Mouse (Mus musculus): ENCODE results near the gene Il24. TPM values are rescaled to one million over a fixed set of nuclear protein-coding genes. Genes with fewer than 3 reads are reported as not detected.

Il24 gene
- polyA plus RNA-seq, 2 experiments, result not detected

GRCm38 (mm10) chr1:130841621-130842020 is 45.6 kb downstream of the Il24 start:
- Histone ChIP-seq H3K4me3 (replicated peaks; ENCODE audit: low read length) (no peak overlapping the region), H3K9ac (ENCODE audit: low read depth, low read length, severe bottlenecking) (no peak overlapping the region), H3K27ac (replicated peaks; ENCODE audit: low read depth, low read length) (no peak overlapping the region), H3K4me1 (ENCODE audit: control insufficient read depth, insufficient read depth, low read length) (no peaks in the 10 kb centered on the region), H3K27me3 (ENCODE audit: control insufficient read depth, insufficient read depth, low read length) (no peaks in the 10 kb centered on the region), H3K4me2 (replicated peaks; ENCODE audit: low read depth, low read length, severe bottlenecking) (no peak overlapping the region), H3K36me3 (ENCODE audit: control insufficient read depth, insufficient read depth, low read length) (no peaks in the 10 kb centered on the region), H3K9me3 (ENCODE audit: control insufficient read depth, low read length) (no peaks in the 10 kb centered on the region)
- 80% methylated on average over 7 of the region's 7 CpGs for WGBS
- ATAC-seq (ENCODE audit: low FRiP score, low read depth) (no peak), DNase-seq (ENCODE audit: low spot score) (no peak)
- TF ChIP-seq POLR2A (IDR thresholded peaks at IDR 0.05; ENCODE audit: borderline replicate concordance, extremely low read depth, insufficient read depth, insufficient read length), result no peak

DNA sequence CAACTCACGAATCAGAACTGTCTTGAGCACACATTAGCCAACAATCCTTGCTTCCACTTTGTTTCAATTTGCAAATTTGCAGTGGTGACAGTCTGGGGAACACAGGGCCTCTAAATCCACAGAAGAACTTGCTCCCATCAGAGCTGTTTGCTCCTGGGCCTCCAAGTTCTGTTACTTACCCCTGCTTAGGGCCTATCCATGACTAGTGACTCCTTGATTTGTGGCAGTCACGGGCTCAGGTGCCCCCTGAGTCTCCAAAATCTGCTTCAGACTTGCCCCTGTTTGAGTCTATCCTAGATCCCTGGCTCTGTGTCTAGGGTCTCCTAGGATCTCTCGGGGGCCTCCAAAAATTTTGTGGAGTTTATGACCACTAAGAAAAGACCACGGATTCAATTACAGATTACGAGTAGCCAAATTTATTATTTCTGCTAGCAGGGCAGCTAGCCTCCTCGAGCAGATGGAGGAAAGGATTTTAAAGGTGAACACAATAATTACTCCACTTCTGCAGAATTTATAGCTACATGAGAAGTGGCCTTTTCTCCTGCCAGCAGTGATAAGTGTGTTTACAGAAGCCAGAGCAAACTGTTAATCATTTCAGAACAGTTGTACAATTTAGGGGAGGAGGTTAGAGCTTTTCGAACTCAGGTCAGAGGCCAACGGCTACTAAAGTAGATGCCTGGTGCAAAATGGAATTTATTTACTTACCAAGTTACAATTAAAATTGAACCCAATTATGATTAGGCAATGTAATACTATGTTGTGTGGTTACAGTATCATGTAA is 46.5 kb downstream of the Il24 start:
- no peak for TF ChIP-seq POLR2A (IDR thresholded peaks at IDR 0.05; ENCODE audit: borderline replicate concordance, extremely low read depth, insufficient read depth, insufficient read length)
- WGBS, result 35% methylated on average over 8 of the region's 8 CpGs

DNA sequence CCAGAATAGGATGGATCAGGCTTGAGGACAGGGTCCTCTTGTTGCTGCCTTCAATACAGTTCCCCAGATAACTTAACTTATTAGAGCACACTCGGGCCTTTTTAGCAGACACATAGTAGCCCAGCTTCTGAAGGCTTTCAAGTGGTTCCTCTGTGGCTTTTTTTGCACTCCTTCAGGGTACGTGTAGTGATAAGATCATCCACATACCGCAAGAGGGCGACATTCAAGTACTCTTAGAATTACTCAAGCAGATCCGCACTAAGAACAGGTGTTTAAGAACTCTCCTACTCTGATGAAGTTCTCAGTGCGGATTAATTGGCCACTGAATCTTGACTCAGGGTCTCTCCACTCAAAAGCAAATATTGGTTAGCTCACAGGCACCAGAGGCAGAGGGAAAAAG is 49.0 kb downstream of the Il24 start:
- WGBS, result 56% methylated on average over 6 of the region's 6 CpGs
- H3K4me2 ChIP-seq (replicated peaks; ENCODE audit: low read depth, low read length, severe bottlenecking), result no peak overlapping the region
- no peak for ATAC-seq (ENCODE audit: low FRiP score, low read depth)
- H3K4me1 ChIP-seq (ENCODE audit: control insufficient read depth, insufficient read depth, low read length), result no peaks in the 10 kb centered on the region
- no peaks in the 10 kb centered on the region for H3K27me3 ChIP-seq (ENCODE audit: control insufficient read depth, insufficient read depth, low read length)
- no peak for DNase-seq (ENCODE audit: low spot score)
- H3K27ac ChIP-seq (replicated peaks; ENCODE audit: low read depth, low read length), result no peak overlapping the region
- no peaks in the 10 kb centered on the region for H3K9me3 ChIP-seq (ENCODE audit: control insufficient read depth, low read length)
- no peaks in the 10 kb centered on the region for H3K36me3 ChIP-seq (ENCODE audit: control insufficient read depth, insufficient read depth, low read length)
- no peak overlapping the region for H3K9ac ChIP-seq (ENCODE audit: low read depth, low read length, severe bottlenecking)
- no peak overlapping the region for H3K4me3 ChIP-seq (replicated peaks; ENCODE audit: low read length)
- TF ChIP-seq POLR2A (IDR thresholded peaks at IDR 0.05; ENCODE audit: borderline replicate concordance, extremely low read depth, insufficient read depth, insufficient read length), result no peak

More for the DNA sequence above, 46.5 kb downstream of the Il24 start:
- Histone ChIP-seq H3K4me3 (replicated peaks; ENCODE audit: low read length) (no peak overlapping the region), H3K4me2 (replicated peaks; ENCODE audit: low read depth, low read length, severe bottlenecking) (no peak overlapping the region), H3K9ac (ENCODE audit: low read depth, low read length, severe bottlenecking) (no peak overlapping the region), H3K27me3 (ENCODE audit: control insufficient read depth, insufficient read depth, low read length) (no peaks in the 10 kb centered on the region), H3K4me1 (ENCODE audit: control insufficient read depth, insufficient read depth, low read length) (no peaks in the 10 kb centered on the region), H3K9me3 (ENCODE audit: control insufficient read depth, low read length) (no peaks in the 10 kb centered on the region), H3K27ac (replicated peaks; ENCODE audit: low read depth, low read length) (no peak overlapping the region), H3K36me3 (ENCODE audit: control insufficient read depth, insufficient read depth, low read length) (no peaks in the 10 kb centered on the region)
- ATAC-seq (ENCODE audit: low FRiP score, low read depth) (no peak), DNase-seq (ENCODE audit: low spot score) (no peak)

DNA sequence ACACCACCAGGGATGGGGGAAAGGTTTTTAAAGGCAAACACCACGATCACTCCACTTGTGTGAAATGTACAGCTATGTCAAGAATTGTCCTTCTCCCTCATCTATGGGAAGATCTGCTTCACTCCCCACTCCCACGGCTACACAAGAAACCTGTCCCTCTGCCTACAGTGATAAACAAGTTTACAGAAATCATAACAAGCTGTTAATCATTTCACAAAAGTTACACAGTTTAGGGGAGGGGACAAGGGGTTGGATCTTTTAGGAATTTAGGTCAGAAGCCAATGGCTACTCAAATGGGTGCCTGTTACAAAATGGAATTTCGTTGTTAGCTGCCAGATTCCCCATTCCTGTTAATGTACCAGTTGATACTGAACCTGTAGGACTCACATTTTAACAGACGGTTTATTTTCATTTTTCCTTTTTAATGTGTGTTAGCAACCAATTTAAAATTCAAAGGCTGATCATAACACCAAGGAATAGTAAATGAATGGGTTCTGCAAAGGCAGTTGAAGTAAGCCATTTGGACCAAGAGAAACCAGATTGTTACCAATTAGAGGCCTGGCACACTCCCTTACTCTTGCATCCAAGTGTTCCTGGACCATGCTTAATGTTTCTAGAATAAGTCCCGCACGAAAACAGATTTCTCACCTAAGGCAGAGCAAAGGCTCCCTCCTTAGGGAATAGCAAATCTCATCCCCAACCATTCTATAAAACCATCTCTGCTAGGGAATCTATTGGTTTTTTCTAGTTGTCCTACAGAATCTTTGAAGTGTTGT is 51.9 kb downstream of the Il24 start:
- Histone ChIP-seq H3K27me3 (ENCODE audit: control insufficient read depth, insufficient read depth, low read length) (no peaks in the 10 kb centered on the region), H3K4me2 (replicated peaks; ENCODE audit: low read depth, low read length, severe bottlenecking) (no peak overlapping the region), H3K4me1 (ENCODE audit: control insufficient read depth, insufficient read depth, low read length) (no peaks in the 10 kb centered on the region), H3K36me3 (ENCODE audit: control insufficient read depth, insufficient read depth, low read length) (no peaks in the 10 kb centered on the region), H3K27ac (replicated peaks; ENCODE audit: low read depth, low read length) (no peak overlapping the region), H3K9ac (ENCODE audit: low read depth, low read length, severe bottlenecking) (no peak overlapping the region), H3K4me3 (replicated peaks; ENCODE audit: low read length) (no peak overlapping the region), H3K9me3 (ENCODE audit: control insufficient read depth, low read length) (no peaks in the 10 kb centered on the region)
- DNase-seq (ENCODE audit: low spot score) (no peak), ATAC-seq (ENCODE audit: low FRiP score, low read depth) (no peak)
- WGBS, result 88% methylated on average over 6 of the region's 6 CpGs
- no peak for TF ChIP-seq POLR2A (IDR thresholded peaks at IDR 0.05; ENCODE audit: borderline replicate concordance, extremely low read depth, insufficient read depth, insufficient read length)

DNA sequence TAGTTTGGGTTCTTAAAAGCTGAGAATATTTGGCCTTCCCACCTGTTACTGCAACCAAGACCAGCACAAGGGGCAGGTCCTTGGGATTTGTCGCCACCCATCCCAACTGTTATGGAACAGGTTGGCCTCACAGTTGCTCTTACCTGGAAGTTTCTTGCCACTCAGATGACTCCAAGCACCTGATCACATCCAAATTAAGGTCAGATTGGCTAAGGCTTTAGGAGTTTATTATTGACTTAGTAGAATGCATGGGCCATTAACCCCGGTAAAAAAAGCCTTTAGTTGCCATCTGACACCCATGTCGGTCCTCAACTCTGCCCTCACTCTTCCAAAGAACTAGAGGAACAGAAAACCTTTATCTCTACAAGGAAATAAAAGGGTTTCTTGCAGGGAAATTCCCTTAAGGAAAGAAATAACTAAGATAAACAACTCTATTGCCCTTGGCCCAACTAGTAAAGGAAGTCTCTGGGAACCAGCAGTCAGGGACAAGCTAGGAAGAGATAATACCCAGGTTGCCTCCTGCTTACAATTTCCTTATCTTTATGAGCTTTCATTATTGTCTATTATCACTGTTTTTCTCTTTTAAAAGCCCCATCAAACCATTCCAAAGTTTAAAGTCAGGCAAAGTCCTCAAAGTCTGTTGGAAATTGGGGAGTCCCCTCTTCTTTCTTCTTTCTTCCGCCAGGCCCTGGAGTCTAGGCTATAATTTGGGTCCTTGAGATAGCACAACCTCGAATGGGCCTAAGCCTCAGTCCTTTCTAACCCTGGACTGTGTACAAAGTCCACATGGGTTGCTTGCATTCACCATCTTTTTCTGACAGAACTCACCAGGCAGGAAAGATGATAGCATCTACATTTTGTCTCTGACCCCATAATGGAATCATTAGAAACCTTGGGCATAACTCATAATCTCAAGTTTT is 54.8 kb downstream of the Il24 start:
- no peak overlapping the region for H3K4me3 ChIP-seq (replicated peaks; ENCODE audit: low read length)
- DNase-seq (ENCODE audit: low spot score), result no peak
- ATAC-seq (ENCODE audit: low FRiP score, low read depth), result no peak
- no peaks in the 10 kb centered on the region for H3K4me1 ChIP-seq (ENCODE audit: control insufficient read depth, insufficient read depth, low read length)
- no peaks in the 10 kb centered on the region for H3K27me3 ChIP-seq (ENCODE audit: control insufficient read depth, insufficient read depth, low read length)
- H3K27ac ChIP-seq (replicated peaks; ENCODE audit: low read depth, low read length), result no peak overlapping the region
- H3K9ac ChIP-seq (ENCODE audit: low read depth, low read length, severe bottlenecking), result no peak overlapping the region
- no peak overlapping the region for H3K4me2 ChIP-seq (replicated peaks; ENCODE audit: low read depth, low read length, severe bottlenecking)
- H3K9me3 ChIP-seq (ENCODE audit: control insufficient read depth, low read length), result no peaks in the 10 kb centered on the region
- H3K36me3 ChIP-seq (ENCODE audit: control insufficient read depth, insufficient read depth, low read length), result no peaks in the 10 kb centered on the region
- TF ChIP-seq POLR2A (IDR thresholded peaks at IDR 0.05; ENCODE audit: borderline replicate concordance, extremely low read depth, insufficient read depth, insufficient read length), result no peak
- 63% methylated on average over 5 of the region's 5 CpGs for WGBS

Other genes with a start within 250 kb of the Il24 start
- 0.03 TPM in 1 of 2 replicates, not detected in the other for gene C4bp, start 225.8 kb downstream of the Il24 start, polyA plus RNA-seq (2012; rRNA removed)
- gene C4bp, start 225.8 kb downstream of the Il24 start, polyA plus RNA-seq (2014; fragmentation: Nextera tagmentation; extraction: Ambion mirVana), result not detected in 2 replicates
- gene Gm29427, start 171.7 kb downstream of the Il24 start, polyA plus RNA-seq (2012; rRNA removed), result not detected in 2 replicates
- not detected in 2 replicates for gene Gm29427, start 171.7 kb downstream of the Il24 start, polyA plus RNA-seq (2014; fragmentation: Nextera tagmentation; extraction: Ambion mirVana)
- 2.9 TPM in 2 replicates for gene Yod1, start 170.1 kb downstream of the Il24 start, polyA plus RNA-seq (2012; rRNA removed)
- 7.2 and 7.9 TPM in 2 replicates for gene Yod1, start 170.1 kb downstream of the Il24 start, polyA plus RNA-seq (2014; fragmentation: Nextera tagmentation; extraction: Ambion mirVana)
- gene Pfkfb2, start 158.2 kb downstream of the Il24 start, polyA plus RNA-seq (2012; rRNA removed), result 17.2 and 20.8 TPM in 2 replicates
- 7.3 and 8.5 TPM in 2 replicates for gene Pfkfb2, start 158.2 kb downstream of the Il24 start, polyA plus RNA-seq (2014; fragmentation: Nextera tagmentation; extraction: Ambion mirVana)
- 1.9 and 2.8 TPM in 2 replicates for gene AA986860, start 155.5 kb downstream of the Il24 start, polyA plus RNA-seq (2012; rRNA removed)
- 8.1 and 10.6 TPM in 2 replicates for gene AA986860, start 155.5 kb downstream of the Il24 start, polyA plus RNA-seq (2014; fragmentation: Nextera tagmentation; extraction: Ambion mirVana)
- gene Fcamr, start 86.6 kb downstream of the Il24 start, polyA plus RNA-seq (2012; rRNA removed), result 0.44 and 0.54 TPM in 2 replicates
- gene Fcamr, start 86.6 kb downstream of the Il24 start, polyA plus RNA-seq (2014; fragmentation: Nextera tagmentation; extraction: Ambion mirVana), result 0.11 and 0.28 TPM in 2 replicates
- 0.08 TPM in 1 of 2 replicates, not detected in the other for gene Pigr, start 60.8 kb downstream of the Il24 start, polyA plus RNA-seq (2012; rRNA removed)
- gene Pigr, start 60.8 kb downstream of the Il24 start, polyA plus RNA-seq (2014; fragmentation: Nextera tagmentation; extraction: Ambion mirVana), result 0.15 TPM in 1 of 2 replicates, not detected in the other
- not detected in 2 replicates for gene Fcmr, start 21.8 kb downstream of the Il24 start, polyA plus RNA-seq (2012; rRNA removed)
- gene Fcmr, start 21.8 kb downstream of the Il24 start, polyA plus RNA-seq (2014; fragmentation: Nextera tagmentation; extraction: Ambion mirVana), result not detected in 2 replicates
- gene Il20, start 24.0 kb upstream of the Il24 start, polyA plus RNA-seq (2012; rRNA removed), result not detected in 2 replicates
- gene Il20, start 24.0 kb upstream of the Il24 start, polyA plus RNA-seq (2014; fragmentation: Nextera tagmentation; extraction: Ambion mirVana), result not detected in 2 replicates
- gene Il19, start 52.7 kb upstream of the Il24 start, polyA plus RNA-seq (2012; rRNA removed), result 0.09 and 0.20 TPM in 2 replicates
- not detected in 2 replicates for gene Il19, start 52.7 kb upstream of the Il24 start, polyA plus RNA-seq (2014; fragmentation: Nextera tagmentation; extraction: Ambion mirVana)
- gene Il10, start 132.4 kb upstream of the Il24 start, polyA plus RNA-seq (2012; rRNA removed), result 0.05 and 0.06 TPM in 2 replicates
- not detected in 2 replicates for gene Il10, start 132.4 kb upstream of the Il24 start, polyA plus RNA-seq (2014; fragmentation: Nextera tagmentation; extraction: Ambion mirVana)
- gene Mapkapk2, start 210.4 kb upstream of the Il24 start, polyA plus RNA-seq (2012; rRNA removed), result 60.9 and 70.0 TPM in 2 replicates
- 49.9 and 51.6 TPM in 2 replicates for gene Mapkapk2, start 210.4 kb upstream of the Il24 start, polyA plus RNA-seq (2014; fragmentation: Nextera tagmentation; extraction: Ambion mirVana)